Mouse (Mus musculus) heart, embryonic 10.5 days (tissue): ENCODE results near the gene Mrtfb. TPM values are rescaled to one million over a fixed set of nuclear protein-coding genes. Genes with fewer than 3 reads are reported as not detected.

ENCODE experiments used
- DNase-seq: peaks from one replicate; pipeline ENCODE4 v3.0.0-alpha.2; 2017; ENCODE audit warnings: low spot score
- H3K27ac ChIP-seq: fragments of 300-500 bp; sonication (generic); 2 replicates; pipeline ENCODE4 v1.5.1; 2016; ENCODE audit warnings: mild to moderate bottlenecking
- H3K27me3 ChIP-seq: fragments of 300-500 bp; sonication (generic); 2 replicates; pipeline ENCODE4 v1.6.1; 2016; ENCODE audit warnings: mild to moderate bottlenecking; ENCODE audit not compliant: poor library complexity, insufficient read depth, severe bottlenecking
- H3K36me3 ChIP-seq: fragments of 300-500 bp; sonication (generic); 2 replicates; pipeline ENCODE4 v1.6.1; 2016; ENCODE audit warnings: mild to moderate bottlenecking, moderate library complexity
- H3K4me1 ChIP-seq: fragments of 300-500 bp; sonication (generic); 2 replicates; pipeline ENCODE4 v1.6.1; 2016; ENCODE audit warnings: mild to moderate bottlenecking
- H3K4me3 ChIP-seq: fragments of 300-500 bp; sonication (generic); 2 replicates; pipeline ENCODE4 v1.5.1; 2016; ENCODE audit warnings: mild to moderate bottlenecking, moderate library complexity
- H3K9me3 ChIP-seq: fragments of 300-500 bp; sonication (generic); 2 replicates; pipeline ENCODE4 v1.6.1; 2016; ENCODE audit warnings: mild to moderate bottlenecking, moderate library complexity
- WGBS: fragments of 180-500 bp; shearing (Covaris S2); methylation state at CpG from one replicate; pipeline ENCODE4 v1.1.7; 2016; 5-methylcytosine and 5-hydroxymethylcytosine counted together
- polyA plus RNA-seq: library from polyadenylated mRNA; unstranded; fragments of >200 nt; fragmentation: Nextera tagmentation; extraction: Ambion mirVana; gene quantifications from 2 replicates; pipeline ENCODE4 v1.2.1, GENCODE M21; 2016

Mrtfb gene
- 13.7 and 20.4 TPM in 2 replicates for polyA plus RNA-seq

- H3K27ac ChIP-seq: peak within 1 kb of the TSS; percentile 99
- peak; percentile 91 for DNase-seq
- whole genome bisulfite sequencing: 2% methylated on average over 52 of the region's 56 CpGs
- peaks cover 19% of the 10 kb centered on the region for H3K4me1 ChIP-seq
- 0 out of 2 replicates have a peak, but pooled peaks cover 2% of the 10 kb centered on the region for H3K36me3 ChIP-seq
- H3K4me3 ChIP-seq: peak within 1 kb of the TSS; percentile 95
- no peaks in the 10 kb centered on the region for H3K9me3 ChIP-seq
- H3K27me3 ChIP-seq: no peaks in the 10 kb centered on the region
Observed at GRCm38 (mm10) chr16:13255855-13256635, at the start of gene Mrtfb. Mrtfb (plus strand) TSS chr16:13256481.

GRCm38 (mm10) chr16:13207649-13208048 lies 48.6 kb upstream of the Mrtfb start:
- H3K4me3 ChIP-seq: no peak overlapping the region
- DNase-seq: no peak
- no peaks in the 10 kb centered on the region for H3K36me3 ChIP-seq
- H3K9me3 ChIP-seq: no peaks in the 10 kb centered on the region
- no peaks in the 10 kb centered on the region for H3K27me3 ChIP-seq
- WGBS: 61% methylated on average over 5 of the region's 5 CpGs
- H3K4me1 ChIP-seq: peaks cover 16% of the 10 kb centered on the region
- H3K27ac ChIP-seq: no peak overlapping the region

GRCm38 (mm10) chr16:13208087-13208486 lies 48.2 kb upstream of the Mrtfb start:
- Histone ChIP-seq H3K9me3 (no peaks in the 10 kb centered on the region), H3K27ac (no peak overlapping the region), H3K36me3 (no peaks in the 10 kb centered on the region), H3K4me1 (peaks cover 16% of the 10 kb centered on the region), H3K4me3 (no peak overlapping the region), H3K27me3 (no peaks in the 10 kb centered on the region)
- 28% methylated on average over 3 of the region's 3 CpGs for WGBS
- DNase-seq: no peak

GRCm38 (mm10) chr16:13212781-13213180 lies 43.5 kb upstream of the Mrtfb start:
- Histone ChIP-seq H3K9me3 (no peaks in the 10 kb centered on the region), H3K4me1 (peaks cover 17% of the 10 kb centered on the region), H3K4me3 (no peak overlapping the region), H3K36me3 (no peaks in the 10 kb centered on the region), H3K27me3 (no peaks in the 10 kb centered on the region), H3K27ac (no peak overlapping the region)
- 79% methylated on average over 4 of the region's 4 CpGs for WGBS
- DNase-seq: no peak

GRCm38 (mm10) chr16:13216116-13216952 lies 39.9 kb upstream of the Mrtfb start:
- no peak for DNase-seq
- H3K36me3 ChIP-seq: no peaks in the 10 kb centered on the region
- no peak overlapping the region for H3K4me3 ChIP-seq
- no peaks in the 10 kb centered on the region for H3K27me3 ChIP-seq
- no peak overlapping the region for H3K27ac ChIP-seq
- 60% methylated on average over 5 of the region's 5 CpGs for WGBS
- H3K4me1 ChIP-seq: peaks cover 14% of the 10 kb centered on the region
- H3K9me3 ChIP-seq: no peaks in the 10 kb centered on the region

GRCm38 (mm10) chr16:13217951-13218350 lies 38.3 kb upstream of the Mrtfb start:
- H3K9me3 ChIP-seq: no peaks in the 10 kb centered on the region
- no peaks in the 10 kb centered on the region for H3K36me3 ChIP-seq
- H3K27ac ChIP-seq: no peak overlapping the region
- H3K4me1 ChIP-seq: peaks cover 14% of the 10 kb centered on the region
- no peak overlapping the region for H3K4me3 ChIP-seq
- WGBS: 81% methylated on average over 8 of the region's 8 CpGs
- H3K27me3 ChIP-seq: no peaks in the 10 kb centered on the region
- no peak for DNase-seq

GRCm38 (mm10) chr16:13221475-13221874 lies 34.8 kb upstream of the Mrtfb start:
- Histone ChIP-seq H3K36me3 (no peaks in the 10 kb centered on the region), H3K9me3 (no peaks in the 10 kb centered on the region), H3K27ac (no peak overlapping the region), H3K27me3 (no peaks in the 10 kb centered on the region), H3K4me1 (peaks cover 1% of the 10 kb centered on the region; the same call in 1 of the 2 replicates), H3K4me3 (no peak overlapping the region)
- DNase-seq: no peak
- 82% methylated on average over 1 of the region's 1 CpGs for WGBS

GRCm38 (mm10) chr16:13232043-13232442 lies 24.2 kb upstream of the Mrtfb start:
- H3K36me3 ChIP-seq: no peaks in the 10 kb centered on the region
- H3K4me1 ChIP-seq: no peaks in the 10 kb centered on the region; the same call in 1 of the 2 replicates
- H3K4me3 ChIP-seq: no peak overlapping the region
- no peaks in the 10 kb centered on the region for H3K27me3 ChIP-seq
- 82% methylated on average over 7 of the region's 7 CpGs for WGBS
- DNase-seq: no peak
- no peaks in the 10 kb centered on the region for H3K9me3 ChIP-seq
- no peak overlapping the region for H3K27ac ChIP-seq

GRCm38 (mm10) chr16:13232912-13233802 lies 23.1 kb upstream of the Mrtfb start:
- Histone ChIP-seq H3K9me3 (no peaks in the 10 kb centered on the region), H3K36me3 (no peaks in the 10 kb centered on the region), H3K4me3 (no peak overlapping the region), H3K4me1 (no peaks in the 10 kb centered on the region; the same call in 1 of the 2 replicates), H3K27ac (peak overlapping the region; percentile 67), H3K27me3 (no peaks in the 10 kb centered on the region)
- DNase-seq: no peak
- whole genome bisulfite sequencing: 55% methylated on average over 14 of the region's 14 CpGs

GRCm38 (mm10) chr16:13239039-13239438 lies 17.2 kb upstream of the Mrtfb start:
- H3K4me1 ChIP-seq: 0 out of 2 replicates have a peak, but pooled peaks cover 7% of the 10 kb centered on the region
- no peak for DNase-seq
- WGBS: 79% methylated on average over 4 of the region's 4 CpGs
- no peaks in the 10 kb centered on the region for H3K27me3 ChIP-seq
- H3K9me3 ChIP-seq: no peaks in the 10 kb centered on the region
- no peak overlapping the region for H3K27ac ChIP-seq
- no peak overlapping the region for H3K4me3 ChIP-seq
- H3K36me3 ChIP-seq: no peaks in the 10 kb centered on the region

GRCm38 (mm10) chr16:13239544-13239943 lies 16.7 kb upstream of the Mrtfb start:
- Histone ChIP-seq H3K27ac (no peak overlapping the region), H3K36me3 (no peaks in the 10 kb centered on the region), H3K4me3 (no peak overlapping the region), H3K9me3 (no peaks in the 10 kb centered on the region), H3K27me3 (no peaks in the 10 kb centered on the region), H3K4me1 (0 out of 2 replicates have a peak, but pooled peaks cover 7% of the 10 kb centered on the region)
- WGBS: 72% methylated on average over 2 of the region's 2 CpGs
- DNase-seq: no peak

GRCm38 (mm10) chr16:13240326-13240725 lies 16.0 kb upstream of the Mrtfb start:
- H3K4me3 ChIP-seq: no peak overlapping the region
- H3K4me1 ChIP-seq: 0 out of 2 replicates have a peak, but pooled peaks cover 7% of the 10 kb centered on the region
- no peak for DNase-seq
- 67% methylated on average over 7 of the region's 7 CpGs for WGBS
- no peaks in the 10 kb centered on the region for H3K9me3 ChIP-seq
- no peaks in the 10 kb centered on the region for H3K36me3 ChIP-seq
- no peaks in the 10 kb centered on the region for H3K27me3 ChIP-seq
- H3K27ac ChIP-seq: no peak overlapping the region
